Mouse (Mus musculus): Measurements from ENCODE around the gene Retreg1. TPM values are rescaled to one million over a fixed set of nuclear protein-coding genes. Genes with fewer than 3 reads are reported as not detected.

Gene Retreg1
- total and polyA plus RNA-seq, 3 experiments = 17.5 to 28.7 (median 19.0) TPM

DNA sequence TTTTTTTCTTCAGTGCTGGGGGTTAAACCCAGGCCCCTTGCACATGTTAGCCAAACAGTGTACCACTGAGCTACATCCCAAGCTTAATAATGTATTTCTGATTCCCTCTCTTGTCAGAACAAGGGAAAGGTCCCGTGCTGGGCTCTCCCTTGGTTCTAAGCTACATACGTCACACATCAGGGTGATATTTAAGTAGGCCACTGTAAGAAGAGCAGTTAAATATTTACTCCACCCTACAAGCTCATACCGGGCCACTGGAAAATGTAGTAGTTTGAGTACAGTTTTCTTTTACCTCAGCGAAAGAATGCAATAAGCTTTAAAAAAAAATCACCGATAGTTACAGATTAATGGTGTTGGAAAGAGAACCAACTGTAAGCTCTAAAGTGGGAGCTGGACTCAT lies 46.9 kb downstream of the Retreg1 start:
- no peak for TF ChIP-seq MAFK (IDR thresholded peaks at IDR 0.05; ENCODE audit: insufficient replicate concordance, low read length)
- no peak for TF ChIP-seq TBP (conservative IDR thresholded peaks at IDR 0.05; ENCODE audit: low read depth, low read length)
- TF ChIP-seq BHLHE40 (IDR thresholded peaks at IDR 0.05; ENCODE audit: low read depth, low read length) = no peak
- no peak for TF ChIP-seq ELF1 (IDR thresholded peaks at IDR 0.05; ENCODE audit: low read depth, low read length)
- no peak for TF ChIP-seq KAT2A (IDR thresholded peaks at IDR 0.05; ENCODE audit: insufficient replicate concordance, low read length)
- TF ChIP-seq E2F4 (IDR thresholded peaks at IDR 0.05; ENCODE audit: insufficient replicate concordance, low read depth, low read length) = no peak
- no peak for TF ChIP-seq MEF2A (IDR thresholded peaks at IDR 0.05; ENCODE audit: borderline replicate concordance, low read depth, low read length)
- TF ChIP-seq UBTF (IDR thresholded peaks at IDR 0.05; ENCODE audit: low read depth, low read length) = no peak
- TF ChIP-seq MYC (IDR thresholded peaks at IDR 0.05; ENCODE audit: low read depth, low read length) = no peak
- TF ChIP-seq POLR2AphosphoS2 (IDR thresholded peaks at IDR 0.05; ENCODE audit: low read depth, low read length) = no peak
- TF ChIP-seq ETS1 (conservative IDR thresholded peaks at IDR 0.05; ENCODE audit: low read depth, low read length) = no peak
- TF ChIP-seq RAD21 (IDR thresholded peaks at IDR 0.05; ENCODE audit: low read depth, low read length) = no peak
- TF ChIP-seq NELFE (IDR thresholded peaks at IDR 0.05; ENCODE audit: low read depth, low read length) = no peak
- TF ChIP-seq NRF1 (IDR thresholded peaks at IDR 0.05; ENCODE audit: low read depth, low read length) = no peak
- no peak for TF ChIP-seq USF2 (conservative IDR thresholded peaks at IDR 0.05; ENCODE audit: low read depth, low read length)
- Histone ChIP-seq H3K36me3 (replicated peaks in 1 of 2; ENCODE audit: control insufficient read depth in 1 of 2, insufficient read depth in 1 of 2, low read length in 1 of 2) (peaks cover 2 to 10% of the 10 kb centered on the region in 2 experiments), H3K79me2 (replicated peaks; ENCODE audit: control insufficient read depth, extremely low read depth, insufficient read depth, poor library complexity, severe bottlenecking) (no peaks in the 10 kb centered on the region), H3K27ac (ENCODE audit: insufficient read depth, low read depth) (no peak overlapping the region), H3K4me3 (replicated peaks in 1 of 3; ENCODE audit: low read depth in 2 of 3, low read length in 2 of 3, poor library complexity in 1 of 3) (no peak overlapping the region), H3K27me3 (replicated peaks) (no peaks in the 10 kb centered on the region), H3K9ac (ENCODE audit: insufficient read depth, low read depth) (no peak overlapping the region), H3K4me1 (ENCODE audit: control insufficient read depth in 1 of 2, insufficient read depth in 2 of 2) (peaks cover 24 to 50% of the 10 kb centered on the region in 2 experiments), H3K4me2 (ENCODE audit: insufficient read depth, low read depth, poor library complexity, severe bottlenecking) (no peak overlapping the region), H3K9me3 (replicated peaks; ENCODE audit: low read length) (peaks cover 5% of the 10 kb centered on the region)
- DNase-seq (ENCODE audit: extremely low read depth) = no peak
- dilution Hi-C loops (cut with MboI; ENCODE audit: extremely low pct_ligation_motif_present, extremely low pct_unique_long_range_greater_than_20kb, low sequenced_read_pairs) = no loop called here
- in situ Hi-C loops (cut with MboI; ENCODE audit: low pct_ligation_motif_present, low pct_unique_long_range_greater_than_20kb, low sequenced_read_pairs) = loop anchor here (5.0 kb wide), 2 partner anchors 37 to 43 kb away; no protein-coding TSS in a partner anchor

DNA sequence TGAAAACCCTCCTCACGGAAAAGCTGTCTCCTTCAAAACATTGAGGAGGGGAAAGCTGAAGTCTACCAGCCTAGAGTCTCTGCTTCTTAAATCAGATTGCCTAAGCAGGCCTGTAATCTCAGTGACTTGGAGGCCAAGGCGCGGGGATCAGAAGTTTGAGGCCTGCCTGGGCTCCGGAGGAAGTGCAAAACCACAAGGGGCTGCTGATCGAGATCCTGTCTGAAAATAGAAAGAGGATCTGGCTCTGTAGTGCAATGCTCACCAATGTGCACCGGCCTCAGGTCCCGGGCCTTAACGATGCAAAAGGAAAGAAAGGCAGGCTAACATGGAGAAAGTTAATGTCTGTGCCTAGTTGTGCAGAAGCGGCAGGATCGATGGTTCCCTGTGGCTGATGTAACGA lies 48.6 kb downstream of the Retreg1 start:
- peak overlapping the region; percentile 52 for H3K9ac ChIP-seq (ENCODE audit: insufficient read depth, low read depth)
- dilution Hi-C loops (cut with MboI; ENCODE audit: extremely low pct_ligation_motif_present, extremely low pct_unique_long_range_greater_than_20kb, low sequenced_read_pairs) (no loop called here), in situ Hi-C loops (cut with MboI; ENCODE audit: low pct_ligation_motif_present, low pct_unique_long_range_greater_than_20kb, low sequenced_read_pairs) (loop anchor here (5.0 kb wide), 2 partner anchors 36 to 44 kb away; no protein-coding TSS in a partner anchor)
- peak overlapping the region; percentile 48 for H3K4me2 ChIP-seq (ENCODE audit: insufficient read depth, low read depth, poor library complexity, severe bottlenecking)
- peak; percentile 90 for DNase-seq (ENCODE audit: extremely low read depth)
- H3K79me2 ChIP-seq (replicated peaks; ENCODE audit: control insufficient read depth, extremely low read depth, insufficient read depth, poor library complexity, severe bottlenecking) = no peaks in the 10 kb centered on the region
- peak overlapping the region; percentile 87 for H3K27ac ChIP-seq (ENCODE audit: insufficient read depth, low read depth)
- peak; percentile 14; the same call in 1 of the 2 replicates for TF ChIP-seq TCF12 (IDR thresholded peaks at IDR 0.05; ENCODE audit: low read depth, low read length)
- peak; percentile 14 for TF ChIP-seq MAX (IDR thresholded peaks at IDR 0.05; ENCODE audit: low read length)
- no peak for TF ChIP-seq ZNF384 (IDR thresholded peaks at IDR 0.05; ENCODE audit: low read depth, low read length)
- TF ChIP-seq UBTF (IDR thresholded peaks at IDR 0.05; ENCODE audit: low read depth, low read length) = 0 out of 2 replicates have a peak, but pooled peaks have one; percentile 23
- TF ChIP-seq IRF4 (IDR thresholded peaks at IDR 0.05; ENCODE audit: low read depth, low read length) = peak; percentile 49
- TF ChIP-seq TBP (conservative IDR thresholded peaks at IDR 0.05; ENCODE audit: low read depth, low read length) = no peak
- TF ChIP-seq EP300 (IDR thresholded peaks at IDR 0.05; ENCODE audit: low read length) = peak; percentile 70; the same call in 1 of the 2 replicates
- TF ChIP-seq RAD21 (IDR thresholded peaks at IDR 0.05; ENCODE audit: low read depth, low read length) = no peak
- TF ChIP-seq ETS1 (conservative IDR thresholded peaks at IDR 0.05; ENCODE audit: low read depth, low read length) = peak; percentile 55; the same call in 1 of the 2 replicates
- peak; percentile 65 for TF ChIP-seq POLR2A (IDR thresholded peaks at IDR 0.05; ENCODE audit: low read depth, low read length)
- TF ChIP-seq RCOR1 (conservative IDR thresholded peaks at IDR 0.05; ENCODE audit: low read depth, low read length) = no peak
- peak; percentile 57 for TF ChIP-seq BHLHE40 (IDR thresholded peaks at IDR 0.05; ENCODE audit: low read depth, low read length)
- TF ChIP-seq MEF2A (IDR thresholded peaks at IDR 0.05; ENCODE audit: borderline replicate concordance, low read depth, low read length) = peak; percentile 97
- H3K4me1 ChIP-seq (ENCODE audit: control insufficient read depth in 1 of 2, insufficient read depth in 2 of 2) = peaks cover 22 to 47% of the 10 kb centered on the region in 2 experiments
- peaks cover 5% of the 10 kb centered on the region for H3K9me3 ChIP-seq (replicated peaks; ENCODE audit: low read length)
- no peak overlapping the region for H3K4me3 ChIP-seq (replicated peaks in 1 of 3; ENCODE audit: low read depth in 2 of 3, low read length in 2 of 3, poor library complexity in 1 of 3)
- H3K27me3 ChIP-seq (replicated peaks) = no peaks in the 10 kb centered on the region
- peaks cover 4 to 19% of the 10 kb centered on the region in 2 experiments for H3K36me3 ChIP-seq (replicated peaks in 1 of 2; ENCODE audit: control insufficient read depth in 1 of 2, insufficient read depth in 1 of 2, low read length in 1 of 2)
